Mouse (Mus musculus) heart, postnatal 14 days (tissue): ENCODE measurements around the gene Ccdc74a. TPM values are rescaled to one million over a fixed set of nuclear protein-coding genes. Genes with fewer than 3 reads are reported as not detected.

Experiments
- DNase-seq, 2 experiments: peaks; one replicate each; pipeline ENCODE4 v3.0.0; 2021 to 2022
- intact Hi-C: fragments of 180-260 bp; cut with DNase I; formaldehyde crosslinking; loops from one replicate; pipeline ENCODE4 v1.15.1; 2025
- total RNA-seq, 2 experiments: library from RNA; stranded (reverse); gene quantifications; 2 replicates each; pipeline ENCODE4 v1.2.3; 2021

Gene Ccdc74a
- total RNA-seq, 2 experiments from 2014 or later: 0.72 to 1.2 TPM

DNA sequence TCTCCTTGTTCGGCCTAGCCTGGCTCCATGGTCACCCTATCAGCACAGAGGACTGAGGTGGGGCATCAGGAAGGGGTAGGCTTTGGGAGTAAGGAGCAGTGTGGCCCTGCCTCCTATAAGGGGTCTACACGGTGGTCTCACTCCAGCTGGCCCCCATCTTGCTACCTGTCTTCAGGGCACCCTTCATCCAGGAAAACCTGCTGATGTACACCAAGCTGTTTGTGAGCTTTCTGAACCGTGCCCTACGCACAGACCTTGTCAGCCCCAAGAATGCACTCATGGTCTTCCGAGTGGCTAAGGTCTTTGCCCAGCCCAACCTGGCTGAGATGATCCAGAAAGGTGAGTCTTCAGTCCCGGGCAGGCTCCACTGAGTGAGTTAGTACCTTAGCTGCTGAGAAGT, 6.3 kb upstream of the Ccdc74a start:
- DNase-seq: no peak
- intact Hi-C loops: loop anchor here (5.0 kb wide), 1 partner anchor 167 kb away; no protein-coding TSS in a partner anchor

DNA sequence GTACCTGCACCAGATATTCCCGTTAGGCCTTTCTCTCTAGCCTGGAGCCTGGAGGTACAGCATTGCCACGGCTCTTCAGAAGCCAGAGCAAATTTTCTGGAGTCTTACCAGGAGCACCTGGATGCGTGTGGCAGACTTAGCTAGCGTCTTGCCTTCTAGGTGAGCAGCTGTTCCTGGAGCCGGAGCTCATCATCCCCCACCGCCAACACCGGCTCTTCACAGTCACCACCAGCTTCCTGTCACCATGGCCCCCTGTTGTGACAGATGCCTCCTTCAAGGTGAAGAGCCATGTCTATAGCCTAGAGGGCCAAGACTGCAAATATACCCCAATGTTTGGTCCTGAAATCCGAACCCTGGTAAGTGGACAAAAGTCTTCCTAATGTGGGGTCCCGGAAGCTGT, 5.6 kb upstream of the Ccdc74a start:
- intact Hi-C loops: no loop called here

DNA sequence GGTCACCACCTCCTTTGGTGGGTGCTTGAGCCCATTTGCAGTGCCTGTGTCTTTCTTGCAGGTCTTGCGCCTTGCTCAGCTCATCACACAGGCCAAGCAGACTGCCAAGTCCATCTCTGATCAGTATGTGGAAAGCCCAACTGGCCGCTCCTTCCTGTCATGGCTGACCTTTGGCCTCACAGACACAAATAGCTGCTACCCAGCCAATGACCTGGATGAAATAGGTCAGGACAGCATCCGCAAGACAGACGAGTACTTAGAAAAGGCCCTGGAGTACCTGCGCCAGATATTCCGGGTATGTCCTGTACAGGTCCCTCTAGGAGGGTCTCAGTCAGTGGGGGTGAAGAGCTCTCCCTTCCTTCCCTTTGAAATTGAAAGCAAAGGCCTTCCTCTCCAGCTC, 5.0 kb upstream of the Ccdc74a start:
- intact Hi-C loops: no loop called here
- DNase-seq: no peak

More for the DNA sequence above, 5.6 kb upstream of the Ccdc74a start:
- no peak for DNase-seq

DNA sequence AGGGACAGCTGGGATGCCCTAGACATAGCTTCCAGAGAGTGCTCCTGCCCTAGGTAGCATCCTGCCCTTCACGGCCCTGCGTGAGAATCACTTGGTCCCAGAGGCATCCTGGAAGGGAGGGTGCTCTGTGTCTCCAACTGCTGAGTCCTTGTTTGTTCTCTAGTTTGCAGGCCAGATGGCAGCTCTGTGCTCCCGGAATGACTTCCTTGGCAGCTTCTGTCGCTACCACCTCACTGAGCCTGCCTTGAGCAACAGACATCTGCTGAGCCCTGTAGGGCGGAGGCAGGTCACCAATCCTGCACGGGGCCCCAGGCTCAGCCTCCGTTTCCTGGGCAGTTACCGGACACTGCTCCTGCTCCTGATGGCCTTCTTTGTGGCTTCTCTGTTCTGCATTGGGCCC, 4.0 kb upstream of the Ccdc74a start:
- intact Hi-C loops: no loop called here
- no peak for DNase-seq

DNA sequence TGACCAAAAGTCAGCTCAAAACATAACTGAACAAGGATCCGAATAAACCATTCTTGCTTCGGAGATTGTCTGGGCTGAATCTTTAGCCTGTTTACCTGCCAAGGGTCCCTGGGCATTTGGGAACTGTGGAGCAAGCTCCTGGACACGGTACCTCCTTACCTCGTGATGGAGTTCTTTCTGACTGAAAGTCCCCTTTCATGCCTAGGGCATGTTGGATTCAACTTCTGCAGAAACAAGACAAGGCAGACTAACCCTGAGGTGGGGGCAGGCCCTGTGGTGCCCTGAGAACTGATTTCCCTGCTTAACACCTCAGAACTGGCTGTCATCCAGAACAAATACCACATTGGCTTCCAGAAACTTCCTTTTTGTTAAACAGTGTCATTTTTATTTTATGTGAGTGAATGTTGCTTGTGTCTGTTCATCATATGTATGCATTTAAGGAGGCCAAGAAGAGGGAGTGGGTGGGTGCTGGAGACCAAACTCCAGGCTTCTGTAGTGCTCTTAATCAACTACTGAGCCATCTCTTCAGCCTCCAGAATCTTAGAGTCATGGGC, 2.8 kb upstream of the Ccdc74a start:
- no peak for DNase-seq
- intact Hi-C loops: no loop called here

DNA sequence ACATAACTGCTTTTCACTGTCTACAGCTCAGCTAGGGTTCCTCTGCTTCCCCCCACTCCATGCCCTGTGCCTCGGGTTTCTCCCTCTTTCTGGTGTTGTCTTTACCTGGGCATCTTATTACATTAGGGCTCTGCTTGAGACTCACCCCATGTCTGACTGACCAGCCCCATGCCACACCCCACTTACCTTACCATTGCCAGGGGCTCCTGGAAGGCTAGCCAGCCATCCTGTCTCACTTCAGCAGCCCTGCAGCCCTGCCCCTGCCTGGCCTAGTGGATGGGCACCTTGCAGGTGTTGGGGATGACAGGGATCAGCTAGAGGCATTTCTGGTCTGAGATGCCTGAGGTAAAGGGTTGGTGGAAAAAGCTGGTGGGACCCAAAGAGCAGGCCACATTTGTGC, 886 bp downstream of the Ccdc74a start:
- no peak for DNase-seq
- intact Hi-C loops: loop anchor here (2.0 kb wide), 1 partner anchor 80 kb away; no protein-coding TSS in a partner anchor

DNA sequence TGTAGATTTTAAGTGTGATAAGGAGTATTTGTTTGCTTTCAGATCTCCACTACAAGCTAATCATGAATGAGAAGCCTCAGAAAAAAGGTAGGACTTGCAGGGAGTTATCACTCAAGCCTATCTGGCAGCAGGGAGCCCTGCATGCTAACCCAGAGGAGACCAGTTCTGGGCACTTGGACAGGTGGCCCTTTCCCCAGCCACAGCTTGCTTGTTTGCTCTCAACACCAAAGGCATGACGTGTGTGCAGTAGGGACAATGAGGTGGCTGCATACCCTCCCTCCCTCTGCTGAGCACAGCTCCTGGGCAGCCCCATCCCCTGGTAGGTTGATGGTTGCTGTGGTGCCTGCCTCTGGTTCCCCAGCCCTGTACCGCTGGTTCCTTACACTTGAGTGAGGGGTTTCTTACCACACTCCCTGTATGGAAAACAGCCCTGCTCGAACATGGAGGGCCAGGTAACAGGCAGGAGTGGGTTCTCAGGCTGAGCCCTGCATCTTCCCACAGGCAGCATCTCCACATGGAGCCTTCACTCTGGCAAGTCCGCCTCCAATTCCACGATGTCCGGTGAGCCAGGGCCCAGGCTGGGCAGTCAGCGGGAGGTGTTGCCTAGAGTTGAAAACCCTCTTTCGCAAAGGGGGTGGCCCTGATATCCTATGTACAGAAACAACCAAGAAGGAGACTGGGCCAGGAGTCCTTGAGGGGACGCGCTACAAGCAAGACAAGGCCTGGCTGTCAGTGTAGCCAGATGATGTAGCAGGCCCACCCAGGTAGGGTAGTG, 1.5 kb downstream of the Ccdc74a start:
- no peak for DNase-seq
- intact Hi-C loops: loop anchor here (2.0 kb wide), 1 partner anchor 79 kb away; no protein-coding TSS in a partner anchor

DNA sequence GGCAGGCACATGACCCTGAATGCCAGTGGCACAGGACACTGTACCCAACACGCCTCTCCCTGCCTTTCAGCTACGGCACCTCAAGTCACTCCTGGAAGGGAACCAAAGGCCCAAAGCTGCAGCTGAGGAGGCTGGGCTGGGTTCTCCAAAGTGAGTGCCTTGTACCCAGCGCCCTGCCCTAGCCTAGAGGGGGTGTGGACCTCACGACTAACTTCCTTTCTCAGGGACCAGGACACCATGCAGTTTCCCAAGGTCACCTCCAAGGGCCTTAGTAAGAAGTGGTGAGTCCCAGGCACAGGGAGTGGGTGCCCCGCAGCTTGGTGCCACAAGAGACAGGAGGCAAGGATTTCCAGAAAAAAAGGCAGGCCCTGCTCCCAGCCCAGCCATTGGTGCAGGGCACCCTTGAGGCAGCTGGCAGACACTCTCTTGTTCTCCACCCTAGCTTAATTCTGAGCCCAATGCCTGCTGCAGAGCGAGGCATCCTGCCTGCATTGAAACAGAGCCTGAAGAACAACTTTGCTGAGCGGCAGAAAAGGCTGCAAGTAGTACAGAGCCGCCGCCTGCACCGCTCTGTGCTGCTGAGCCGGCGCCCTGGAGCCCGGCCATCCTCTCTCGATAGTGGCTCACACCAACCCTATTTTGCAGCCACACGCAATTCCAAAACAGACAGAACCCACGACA, 3.8 kb downstream of the Ccdc74a start:
- intact Hi-C loops: no loop called here
- DNase-seq: no peak

DNA sequence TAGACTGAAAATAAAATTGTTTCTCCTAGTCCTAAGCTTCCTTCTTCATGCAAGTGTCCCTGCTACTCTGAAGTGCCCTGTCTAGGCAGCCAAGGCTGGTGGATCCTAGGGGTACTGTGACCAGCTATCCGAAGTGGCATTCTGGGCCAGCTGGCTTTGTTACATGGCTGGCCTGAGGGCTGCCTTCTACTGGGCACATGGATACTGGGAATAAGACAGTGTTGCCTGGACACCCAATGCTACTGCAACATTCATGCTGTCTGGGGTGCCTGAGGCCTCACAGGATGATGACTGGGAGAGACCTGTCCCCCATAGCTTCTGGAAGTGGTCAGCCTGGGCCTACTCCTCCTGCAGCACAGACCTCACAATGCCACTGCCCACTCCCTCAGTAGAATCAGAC, 4.4 kb downstream of the Ccdc74a start:
- intact Hi-C loops: no loop called here
- DNase-seq: no peak

DNA sequence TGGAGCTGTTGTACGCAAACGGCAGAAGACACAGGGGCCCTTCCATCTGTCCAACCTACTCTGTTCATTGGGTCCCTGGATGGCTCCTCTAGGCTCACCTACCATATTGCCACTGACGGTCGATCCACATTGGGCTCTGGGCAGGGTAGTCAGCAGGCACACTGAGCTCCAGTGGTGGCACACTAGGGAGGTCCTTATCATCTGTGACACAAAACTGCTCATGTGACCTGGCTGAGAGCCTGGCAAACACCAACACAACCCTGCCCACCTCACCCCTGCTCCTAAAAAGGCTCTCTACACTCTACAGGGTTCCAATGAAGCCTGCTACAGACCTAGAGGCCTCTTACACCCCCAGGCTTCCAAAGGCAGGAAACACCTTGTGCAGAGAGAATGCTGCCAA, 6.3 kb downstream of the Ccdc74a start:
- DNase-seq: no peak
- intact Hi-C loops: no loop called here

DNA sequence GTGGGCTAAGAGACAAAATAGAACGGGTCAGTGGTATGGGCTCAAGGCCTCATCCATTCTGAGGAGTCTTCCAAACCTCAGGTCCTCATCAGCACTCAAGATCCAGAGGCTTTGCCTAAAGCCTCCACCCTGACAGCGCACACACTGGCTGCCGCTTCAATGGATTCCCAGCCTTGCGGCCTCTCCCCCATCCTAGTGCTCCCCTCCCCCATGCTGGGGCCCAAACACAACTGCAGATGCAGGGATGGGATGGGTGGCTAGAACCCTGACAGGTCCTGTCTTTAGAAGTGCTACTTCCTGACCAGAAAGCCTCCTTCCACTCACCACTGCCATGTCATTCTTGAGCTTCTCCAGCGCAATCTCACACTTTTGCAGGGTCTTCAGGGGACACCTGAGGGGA, 7.3 kb downstream of the Ccdc74a start:
- no peak for DNase-seq
- intact Hi-C loops: no loop called here

DNA sequence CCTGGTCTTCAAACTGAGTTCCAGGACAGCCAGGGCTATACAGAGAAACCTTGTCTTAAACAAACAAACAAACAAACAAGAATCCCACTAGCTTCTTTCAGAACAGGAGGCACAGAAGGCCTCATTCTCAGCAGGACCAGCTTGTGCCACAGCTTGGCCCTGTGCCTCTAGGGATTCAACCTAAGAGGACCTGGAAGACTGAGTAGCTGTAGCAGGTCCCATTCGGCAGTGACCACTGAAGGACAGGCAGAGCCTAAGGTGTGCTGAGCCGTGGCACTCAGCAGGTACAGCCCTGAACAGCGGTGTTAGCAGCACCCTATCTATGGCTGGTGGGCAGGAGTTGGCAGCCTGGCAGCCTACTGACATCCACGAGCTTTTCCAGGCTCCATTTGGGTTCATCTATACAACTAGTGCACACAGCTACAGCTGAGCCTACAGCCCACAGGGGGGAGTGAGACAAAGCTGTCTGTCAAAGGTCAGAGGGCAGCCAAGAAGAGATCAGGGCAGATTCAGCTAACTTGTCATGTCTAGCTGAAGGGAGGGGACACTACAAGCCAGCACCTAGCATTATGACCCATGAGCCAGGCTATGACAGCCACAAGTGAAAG, 8.0 kb downstream of the Ccdc74a start:
- intact Hi-C loops: no loop called here
- no peak for DNase-seq

DNA sequence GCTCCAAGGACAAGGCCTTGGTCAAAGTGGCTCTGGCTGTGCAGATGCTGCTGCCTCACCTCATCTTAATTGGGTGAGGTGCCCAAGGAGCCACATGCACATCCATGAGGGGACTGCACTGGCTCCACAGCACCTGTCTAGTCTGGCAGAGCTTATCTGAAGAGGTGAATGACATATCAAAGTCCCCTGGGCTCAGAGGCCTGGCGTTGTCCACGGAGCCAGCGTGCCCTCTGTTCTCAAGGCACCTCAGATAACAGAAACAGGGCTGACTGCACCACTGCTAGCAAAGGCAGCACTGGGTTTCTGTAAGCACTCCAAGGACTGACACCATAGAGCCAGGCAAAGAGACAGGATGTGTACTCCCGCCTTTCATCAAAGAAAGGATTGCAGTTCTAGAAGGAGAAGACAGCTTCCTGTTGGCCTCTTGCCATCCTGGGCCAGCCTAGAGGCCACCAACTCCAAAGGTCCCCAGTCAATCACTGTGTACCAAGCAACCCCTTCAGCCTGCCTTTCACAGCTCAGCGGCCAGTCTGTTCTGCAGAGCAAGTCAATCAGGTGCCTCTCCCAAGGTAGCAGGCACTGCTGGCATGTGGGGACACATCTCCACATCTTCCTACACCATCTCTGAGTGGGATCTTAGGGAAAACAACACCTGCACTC, 10.1 kb downstream of the Ccdc74a start:
- intact Hi-C loops: no loop called here
- DNase-seq: no peak

DNA sequence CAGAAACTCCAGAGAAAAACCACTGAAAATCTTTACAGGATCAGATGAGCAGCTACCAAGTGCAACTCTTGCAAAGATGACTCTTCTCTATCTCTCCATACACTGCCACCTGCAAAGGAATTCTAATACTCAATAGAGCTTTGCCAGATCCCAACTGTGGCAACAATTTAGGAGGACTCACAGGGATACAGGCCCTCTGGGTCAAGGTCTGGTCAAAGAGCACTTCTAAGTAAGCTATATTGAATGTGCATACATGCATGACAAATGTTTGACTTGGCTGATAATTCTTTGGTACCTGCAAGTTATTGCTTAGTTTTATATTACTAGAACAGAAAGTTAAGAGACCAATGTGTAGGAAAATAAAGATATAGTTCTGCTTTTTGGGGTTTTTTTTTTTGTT, 19.3 kb downstream of the Ccdc74a start:
- intact Hi-C loops: no loop called here
- DNase-seq: no peak

DNA sequence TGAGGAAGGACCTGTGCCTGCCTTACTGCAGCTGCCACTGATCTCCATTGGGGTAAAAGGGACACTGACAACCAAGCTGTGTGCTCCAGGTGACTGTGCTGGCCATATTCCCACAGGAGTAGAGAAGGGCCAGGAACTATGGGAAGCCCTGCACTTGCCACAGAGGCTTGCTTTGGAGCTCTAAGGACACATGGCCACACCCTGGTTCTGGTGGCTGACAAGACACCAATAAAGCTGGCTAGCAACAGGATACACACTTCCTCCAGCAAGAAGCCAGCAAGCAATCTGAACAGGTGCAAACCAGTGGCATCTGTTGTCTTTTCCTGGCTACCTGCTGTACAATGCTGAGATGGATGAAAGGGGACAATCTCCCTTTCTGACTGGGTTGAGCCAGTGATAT, 23.6 kb downstream of the Ccdc74a start:
- no peak for DNase-seq
- intact Hi-C loops: no loop called here

DNA sequence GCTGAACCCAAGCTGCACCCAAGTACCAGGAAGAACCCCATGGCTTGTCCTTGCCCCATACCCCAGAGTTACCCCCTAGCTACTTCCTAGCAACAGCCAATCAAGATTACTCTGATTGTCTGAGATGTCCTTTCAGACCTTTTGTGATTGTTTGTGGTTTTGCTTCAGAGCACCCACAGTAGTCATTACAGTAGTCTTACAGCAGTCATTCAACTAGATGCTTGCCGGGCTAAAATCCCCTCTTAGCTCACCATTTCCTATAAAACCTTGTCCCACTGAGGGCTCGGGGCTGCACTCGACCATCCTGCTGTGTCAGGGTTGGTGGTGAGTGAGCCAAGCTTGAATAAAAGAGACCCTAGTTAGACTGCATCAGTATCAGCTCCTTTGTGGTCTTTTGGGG, 48.6 kb downstream of the Ccdc74a start:
- intact Hi-C loops: no loop called here
- DNase-seq: no peak

Other genes starting within 250 kb of the Ccdc74a start
- 10 to 100 TPM; 15.8 to 16.5 TPM for gene Snap29, start 240.5 kb upstream of the Ccdc74a start, total RNA-seq
- 10 to 100 TPM; 52.7 to 54.3 TPM for gene Pi4ka, start 240.2 kb upstream of the Ccdc74a start, total RNA-seq
- gene Crkl, start 194.5 kb upstream of the Ccdc74a start, total RNA-seq: 10 to 100 TPM; 25.2 to 28.9 TPM
- under 1 TPM; 0.19 to 0.24 TPM for gene Aifm3, start 156.9 kb upstream of the Ccdc74a start, total RNA-seq
- gene Lztr1, start 137.8 kb upstream of the Ccdc74a start, total RNA-seq: 10 to 100 TPM; 39.4 to 42.8 TPM
- 10 to 100 TPM; 14.3 to 14.7 TPM for gene Thap7, start 115.3 kb upstream of the Ccdc74a start, total RNA-seq
- gene Lrrc74b, start 85.2 kb upstream of the Ccdc74a start, total RNA-seq: under 1 TPM; 0.15 to 0.24 TPM
- under 1 TPM; 0.54 to 0.84 TPM for gene P2rx6, start 84.6 kb upstream of the Ccdc74a start, total RNA-seq
- gene Slc7a4, start 63.3 kb upstream of the Ccdc74a start, total RNA-seq: 1 to 10 TPM; 1.6 to 1.8 TPM
- gene Smpd4, start 27.1 kb upstream of the Ccdc74a start, total RNA-seq: 10 to 100 TPM; 18.7 to 21.2 TPM
- 10 to 100 TPM; 31.6 to 32.4 TPM for gene Med15, start 86.4 kb downstream of the Ccdc74a start, total RNA-seq
- gene Klhl22, start 113.1 kb downstream of the Ccdc74a start, total RNA-seq: 10 to 100 TPM; 18.2 to 21.7 TPM
- 10 to 100 TPM in 1 of 2 experiments, 1 to 10 TPM in 1; 9.8 to 10.2 TPM for gene Scarf2, start 150.8 kb downstream of the Ccdc74a start, total RNA-seq
- gene B830017H08Rik, start 186.7 kb downstream of the Ccdc74a start, total RNA-seq: not detected
- gene Car15, start 191.9 kb downstream of the Ccdc74a start, total RNA-seq: 1 to 10 TPM; 1.5 to 2.5 TPM
- under 1 TPM in 1 of 2 experiments, not detected in 1; 0.20 TPM for gene Gm20518, start 245.2 kb downstream of the Ccdc74a start, total RNA-seq
- under 1 TPM in 1 of 2 experiments, not detected in 1; 0.10 TPM for gene Tssk1, start 247.8 kb downstream of the Ccdc74a start, total RNA-seq